Mouse (Mus musculus) central nervous system, embryonic 18 days (tissue): ENCODE measurements around the gene Ccdc93. TPM values are rescaled to one million over a fixed set of nuclear protein-coding genes. Genes with fewer than 3 reads are reported as not detected.

Experiments
- polyA plus RNA-seq: library from polyadenylated mRNA; depleted of rRNA; stranded (reverse); fragments of >200 nt; gene quantifications from 2 replicates; pipeline ENCODE4 v1.2.3, GENCODE M21; 2012; rRNA removed

The Ccdc93 gene
- 21.2 and 23.1 TPM in 2 replicates for polyA plus RNA-seq

GRCm38 (mm10) chr1:121430938-121431928, at the start of gene Ccdc93:
TSS of gene Ccdc93 (plus strand) at chr1:121431049.

GRCm38 (mm10) chr1:121528399-121528720, 97.5 kb downstream of the Ccdc93 start, which contains the start of gene Htr5b:
TSS of gene Htr5b (minus strand) at chr1:121528465.

Other genes with a start within 250 kb of the Ccdc93 start
- 38.5 and 38.7 TPM in 2 replicates for gene Insig2, start 98.5 kb upstream of the Ccdc93 start, polyA plus RNA-seq
- gene Htr5b, start 97.4 kb downstream of the Ccdc93 start, polyA plus RNA-seq: 1.5 TPM in 2 replicates
- 42.3 and 43.3 TPM in 2 replicates for gene Ddx18, start 136.9 kb downstream of the Ccdc93 start, polyA plus RNA-seq